In genomic region chr16:91724247-91724646, GRCm38 (mm10) we compare ENCODE assay signal across 9 mouse cellular contexts. TPM values are rescaled to one million over a fixed set of nuclear protein-coding genes. Genes with fewer than 3 reads are reported as not detected.
DNase-seq lines count a peak whose midpoint lies in the region; ATAC-seq and TF ChIP-seq lines count a peak whose summit lies in the region.
"Had no signal": no experiment of that assay in that cellular context is flagged by ENCODE, and none has a peak within 500 bp of the region (broad histone marks: within the 10 kb centered on the region; RNA-seq: fewer than 3 reads in every experiment).

No protein-coding gene starts in this region.

- peak; percentile 64 to 87 for DNase-seq in adrenal gland, adult (ENCODE audit: inconsistent age in 2 of 2, low spot score in 1 of 2)
- no peak for DNase-seq in adrenal gland, postnatal 4 days (ENCODE audit: low spot score in 2 of 2)
- peak; percentile 60 for DNase-seq in midbrain, embryonic 14.5 days
- DNase-seq in c-Kit-positive CD71-positive TER-119-positive erythroid progenitor cells, embryonic 14.5 days (ENCODE audit: low spot score): peak; percentile 45
- DNase-seq in heart, postnatal 10 days: peak; percentile 59 to 70
- DNase-seq in lung, postnatal 0 days (ENCODE audit: low spot score): peak; percentile 64
- DNase-seq in testis, postnatal 10 days (ENCODE audit: low spot score): peak; percentile 74

- WGBS in midbrain, embryonic 14.5 days: 45% methylated on average over 3 of the region's 3 CpGs
- whole genome bisulfite sequencing in midbrain, embryonic 16.5 days: 35% methylated on average over 3 of the region's 3 CpGs
- WGBS in lung, postnatal 0 days: 42% methylated on average over 3 of the region's 3 CpGs

- H3K9me3 ChIP-seq in midbrain, embryonic 14.5 days (ENCODE audit: control insufficient read depth, low read length): no peaks in the 10 kb centered on the region
- no peaks in the 10 kb centered on the region for H3K9me3 ChIP-seq in midbrain, embryonic 16.5 days (replicated peaks; ENCODE audit: control insufficient read depth, low read length, poor library complexity, severe bottlenecking)
- no peaks in the 10 kb centered on the region for H3K9me3 ChIP-seq in lung, postnatal 0 days (ENCODE audit: low read length)
- H3K9me3 ChIP-seq: neural tube, embryonic 13.5 days had no signal

- H3K36me3 ChIP-seq in midbrain, embryonic 14.5 days (ENCODE audit: control insufficient read depth, insufficient read depth, low read length): peaks cover 24% of the 10 kb centered on the region
- H3K36me3 ChIP-seq in midbrain, embryonic 16.5 days (ENCODE audit: control insufficient read depth, insufficient read depth, low read length): peaks cover 11% of the 10 kb centered on the region
- H3K36me3 ChIP-seq in lung, postnatal 0 days (ENCODE audit: insufficient read depth, low read length): no peaks in the 10 kb centered on the region; the same call in none of the 2 replicates

- H3K4me1 ChIP-seq in midbrain, embryonic 14.5 days (ENCODE audit: control insufficient read depth, insufficient read depth, low read length): peaks cover 18% of the 10 kb centered on the region
- peaks cover 13% of the 10 kb centered on the region for H3K4me1 ChIP-seq in midbrain, embryonic 16.5 days (ENCODE audit: control insufficient read depth, insufficient read depth, low read length)
- peaks cover 6% of the 10 kb centered on the region; the same call in 1 of the 2 replicates for H3K4me1 ChIP-seq in lung, postnatal 0 days (ENCODE audit: insufficient read depth, low read depth, low read length)

- intact Hi-C loops in heart, postnatal 10 days (cut with DNase I): loop anchor here (1.0 to 10.0 kb wide), 3 partner anchors 163 to 561 kb away; no protein-coding TSS in a partner anchor

- H3K4me3 ChIP-seq in midbrain, embryonic 14.5 days (replicated peaks; ENCODE audit: low read depth, low read length): no peak overlapping the region
- no peak overlapping the region for H3K4me3 ChIP-seq in midbrain, embryonic 16.5 days (ENCODE audit: low read depth, low read length)
- no peak overlapping the region for H3K4me3 ChIP-seq in lung, postnatal 0 days (ENCODE audit: low read depth, low read length)
- H3K4me3 ChIP-seq: neural tube, embryonic 13.5 days had no signal

- no peak overlapping the region for H3K9ac ChIP-seq in midbrain, embryonic 14.5 days (replicated peaks; ENCODE audit: low read length)
- no peak overlapping the region for H3K9ac ChIP-seq in midbrain, embryonic 16.5 days (ENCODE audit: low read depth, low read length)
- H3K9ac ChIP-seq in lung, postnatal 0 days (replicated peaks; ENCODE audit: low read depth): no peak overlapping the region
- H3K9ac ChIP-seq: neural tube, embryonic 13.5 days had no signal

- TF ChIP-seq EP300 in lung, postnatal 0 days (IDR thresholded peaks at IDR 0.05): no peak

- H3K27me3 ChIP-seq in midbrain, embryonic 14.5 days (ENCODE audit: control insufficient read depth, insufficient read depth, low read length): no peaks in the 10 kb centered on the region
- no peaks in the 10 kb centered on the region for H3K27me3 ChIP-seq in midbrain, embryonic 16.5 days (ENCODE audit: control insufficient read depth, insufficient read depth, low read depth, low read length)
- H3K27me3 ChIP-seq in lung, postnatal 0 days (replicated peaks; ENCODE audit: insufficient read depth, low read length): no peaks in the 10 kb centered on the region
- H3K27me3 ChIP-seq: neural tube, embryonic 13.5 days had no signal

- TF ChIP-seq CTCF in lung, postnatal 0 days (IDR thresholded peaks at IDR 0.05): peak; percentile 87

- no peak overlapping the region for H3K27ac ChIP-seq in midbrain, embryonic 14.5 days (replicated peaks; ENCODE audit: low read depth, low read length)
- H3K27ac ChIP-seq in midbrain, embryonic 16.5 days (ENCODE audit: low read length): no peak overlapping the region
- no peak overlapping the region for H3K27ac ChIP-seq in lung, postnatal 0 days (ENCODE audit: low read length)
- H3K27ac ChIP-seq: neural tube, embryonic 13.5 days had no signal

- no peak overlapping the region for H3K4me2 ChIP-seq in midbrain, embryonic 14.5 days (ENCODE audit: low read length)
- H3K4me2 ChIP-seq in midbrain, embryonic 16.5 days (ENCODE audit: low read length): no peak overlapping the region
- no peak overlapping the region for H3K4me2 ChIP-seq in lung, postnatal 0 days (replicated peaks; ENCODE audit: low read depth, low read length)
- H3K4me2 ChIP-seq: neural tube, embryonic 13.5 days had no signal

- no peak for ATAC-seq in midbrain, embryonic 14.5 days (ENCODE audit: low FRiP score, low TSS enrichment)
- no peak for ATAC-seq in midbrain, embryonic 16.5 days
- ATAC-seq in lung, postnatal 0 days: no peak

RNA-seq across cellular contexts. Expression of gene Cryzl1, which starts 4.5 kb away (rescaled TPM):
- 10 to 100 TPM; 61.0 to 67.9 TPM for total RNA-seq in adrenal gland, postnatal 4 days (2021)
- polyA plus RNA-seq in midbrain, embryonic 14.5 days (2014; fragmentation: Nextera tagmentation; extraction: Ambion mirVana): 113 and 135 TPM in 2 replicates
- polyA plus RNA-seq in midbrain, embryonic 16.5 days (2015; fragmentation: Nextera tagmentation; extraction: Ambion mirVana): 114 and 121 TPM in 2 replicates
- 10 to 100 TPM; 30.0 to 32.2 TPM for total RNA-seq in heart, postnatal 10 days (2021)
- 59.3 and 64.8 TPM in 2 replicates for polyA plus RNA-seq in lung, postnatal 0 days (2015; fragmentation: Nextera tagmentation; extraction: Ambion mirVana)

RNA-seq across cellular contexts. Expression of gene Itsn1, which starts 4.8 kb away (rescaled TPM):
- 10 to 100 TPM; 54.5 to 59.7 TPM for total RNA-seq in adrenal gland, postnatal 4 days (2021)
- polyA plus RNA-seq in midbrain, embryonic 14.5 days (2014; fragmentation: Nextera tagmentation; extraction: Ambion mirVana): 57.8 and 67.5 TPM in 2 replicates
- 60.7 and 63.5 TPM in 2 replicates for polyA plus RNA-seq in midbrain, embryonic 16.5 days (2015; fragmentation: Nextera tagmentation; extraction: Ambion mirVana)
- total RNA-seq in heart, postnatal 10 days (2021): 10 to 100 TPM; 41.0 to 41.2 TPM
- 9.7 and 12.1 TPM in 2 replicates for polyA plus RNA-seq in lung, postnatal 0 days (2015; fragmentation: Nextera tagmentation; extraction: Ambion mirVana)

RNA-seq across cellular contexts. Expression of gene Donson, which starts 35.7 kb away (rescaled TPM):
- total RNA-seq in adrenal gland, postnatal 4 days (2021): 10 to 100 TPM; 15.0 to 21.0 TPM
- polyA plus RNA-seq in midbrain, embryonic 14.5 days (2014; fragmentation: Nextera tagmentation; extraction: Ambion mirVana): 22.2 and 24.7 TPM in 2 replicates
- polyA plus RNA-seq in midbrain, embryonic 16.5 days (2015; fragmentation: Nextera tagmentation; extraction: Ambion mirVana): 19.2 and 20.4 TPM in 2 replicates
- 1 to 10 TPM; 5.1 to 9.8 TPM for total RNA-seq in heart, postnatal 10 days (2021)
- 6.0 and 8.0 TPM in 2 replicates for polyA plus RNA-seq in lung, postnatal 0 days (2015; fragmentation: Nextera tagmentation; extraction: Ambion mirVana)

Comparison
In these comparisons a context has a peak if more than half of its experiments do, and no peak if none do; other contexts are left out.
1. DNase-seq: peak in adrenal gland, adult (2 of 2), midbrain, embryonic 14.5 days (single experiment), c-Kit-positive CD71-positive TER-119-positive erythroid progenitor cells, embryonic 14.5 days (single experiment), heart, postnatal 10 days (2 of 2), lung, postnatal 0 days (single experiment) and testis, postnatal 10 days (single experiment); none in adrenal gland, postnatal 4 days (0 of 2).